Mouse (Mus musculus) hindbrain, embryonic 14.5 days (tissue): ENCODE data around the gene Actr5. TPM values are rescaled to one million over a fixed set of nuclear protein-coding genes. Genes with fewer than 3 reads are reported as not detected.
A peak's percentile ranks its signal among the peaks of the same experiment; 100 is the strongest.

ENCODE experiments used
- ATAC-seq: fragments of 200-750 bp; cut with Nextera tagmentation; 2 replicates; pipeline ENCODE4 v1.8.0; 2017; ENCODE audit warnings: moderate number of reproducible peaks, mild to moderate bottlenecking, moderate TSS enrichment, moderate library complexity; ENCODE audit not compliant: low FRiP score
- DNase-seq: peaks from one replicate; pipeline ENCODE4 v3.0.0-alpha.2; 2015; ENCODE audit warnings: low spot score
- H3K27ac ChIP-seq: fragments of 300-500 bp; sonication (generic); 2 replicates; pipeline ENCODE4 v1.5.1; 2014; ENCODE audit warnings: mild to moderate bottlenecking, moderate library complexity
- H3K27me3 ChIP-seq: fragments of 300-500 bp; sonication (generic); 2 replicates; pipeline ENCODE4 v1.6.1; 2014; ENCODE audit warnings: mild to moderate bottlenecking, low read length, mixed read lengths; ENCODE audit not compliant: control insufficient read depth, insufficient read depth
- H3K36me3 ChIP-seq: fragments of 300-500 bp; sonication (generic); replicated peaks from 2 replicates; pipeline ENCODE4 v1.6.1; 2014; ENCODE audit not compliant: control insufficient read depth, insufficient read depth
- H3K4me1 ChIP-seq: fragments of 300-500 bp; sonication (generic); replicated peaks from 2 replicates; pipeline ENCODE4 v1.6.1; 2014; ENCODE audit warnings: antibody characterized with exemption, low read length, mixed read lengths; ENCODE audit not compliant: control insufficient read depth, insufficient read depth
- H3K4me2 ChIP-seq: fragments of 300-500 bp; sonication (generic); replicated peaks from 2 replicates; pipeline ENCODE4 v1.6.1; 2014; ENCODE audit warnings: mild to moderate bottlenecking, moderate library complexity
- H3K4me3 ChIP-seq: fragments of 300-500 bp; sonication (generic); replicated peaks from 2 replicates; pipeline ENCODE4 v1.5.1; 2014; ENCODE audit warnings: mild to moderate bottlenecking, low read length
- H3K9ac ChIP-seq: fragments of 300-500 bp; sonication (generic); 2 replicates; pipeline ENCODE4 v1.6.1; 2014
- H3K9me3 ChIP-seq: fragments of 300-500 bp; sonication (generic); 2 replicates; pipeline ENCODE4 v1.6.1; 2016; ENCODE audit warnings: low read length; ENCODE audit not compliant: control insufficient read depth
- WGBS: fragments of 180-500 bp; shearing (Covaris S2); extraction: QIAGEN DNeasy Blood & Tissue Kit; methylation state at CpG from one replicate; pipeline ENCODE4 v1.1.7; 2014; 5-methylcytosine and 5-hydroxymethylcytosine counted together
- polyA plus RNA-seq: library from polyadenylated mRNA; unstranded; fragments of >200 nt; fragmentation: Nextera tagmentation; extraction: Ambion mirVana; gene quantifications from 2 replicates; pipeline ENCODE4 v1.2.1, GENCODE M21; 2014

The Actr5 gene
- polyA plus RNA-seq, 1 experiment from 2014 or later: 14.6 TPM

GRCm38 (mm10) chr2:158625231-158625630 lies 543 bp downstream of the Actr5 start:
- Histone ChIP-seq H3K4me3 (peak overlapping the region; percentile 72), H3K9ac (peak overlapping the region; percentile 69), H3K4me2 (peak overlapping the region; percentile 71), H3K4me1 (peaks cover 15% of the 10 kb centered on the region), H3K27ac (peak overlapping the region; percentile 86), H3K36me3 (peaks cover 21% of the 10 kb centered on the region), H3K9me3 (no peaks in the 10 kb centered on the region), H3K27me3 (no peaks in the 10 kb centered on the region)
- under 1% methylated on average over 34 of the region's 44 CpGs for WGBS
- DNase-seq (no peak), ATAC-seq (peak; percentile 52; the same call in 1 of the 2 replicates)

GRCm38 (mm10) chr2:158625697-158626096 lies 1.0 kb downstream of the Actr5 start:
- Histone ChIP-seq H3K27ac (no peak overlapping the region), H3K9me3 (no peaks in the 10 kb centered on the region), H3K27me3 (no peaks in the 10 kb centered on the region), H3K36me3 (peaks cover 23% of the 10 kb centered on the region), H3K9ac (peak overlapping the region; percentile 69), H3K4me1 (peaks cover 15% of the 10 kb centered on the region), H3K4me2 (peak overlapping the region; percentile 71), H3K4me3 (peak overlapping the region; percentile 72)
- 42% methylated on average over 8 of the region's 8 CpGs for WGBS
- DNase-seq (no peak), ATAC-seq (no peak)

- Histone ChIP-seq H3K27ac (no peak overlapping the region), H3K4me2 (no peak overlapping the region), H3K9ac (no peak overlapping the region), H3K4me3 (no peak overlapping the region), H3K4me1 (peaks cover 15% of the 10 kb centered on the region), H3K36me3 (peaks cover 55% of the 10 kb centered on the region), H3K9me3 (no peaks in the 10 kb centered on the region), H3K27me3 (no peaks in the 10 kb centered on the region)
- ATAC-seq: no peak
- DNase-seq: peak; percentile 67
- 73% methylated on average over 3 of the region's 3 CpGs for WGBS
These were observed 4.2 kb downstream of the Actr5 start for GRCm38 (mm10) chr2:158628858-158629257.

- Histone ChIP-seq H3K9me3 (no peaks in the 10 kb centered on the region), H3K27me3 (no peaks in the 10 kb centered on the region), H3K9ac (no peak overlapping the region), H3K36me3 (peaks cover 58% of the 10 kb centered on the region), H3K4me2 (no peak overlapping the region), H3K4me1 (peaks cover 15% of the 10 kb centered on the region), H3K27ac (no peak overlapping the region), H3K4me3 (no peak overlapping the region)
- peak; percentile 78 for DNase-seq
- no peak for ATAC-seq
- WGBS: 74% methylated on average over 1 of the region's 1 CpGs
These were observed 4.7 kb downstream of the Actr5 start for GRCm38 (mm10) chr2:158629414-158629813.

- no peak for DNase-seq
- WGBS: 68% methylated on average over 5 of the region's 5 CpGs
These were observed 7.2 kb downstream of the Actr5 start for GRCm38 (mm10) chr2:158631873-158632272.

GRCm38 (mm10) chr2:158641869-158642268 lies 17.2 kb downstream of the Actr5 start:
- DNase-seq (peak; percentile 88), ATAC-seq (no peak)
- Histone ChIP-seq H3K9ac (no peak overlapping the region), H3K27me3 (no peaks in the 10 kb centered on the region), H3K9me3 (no peaks in the 10 kb centered on the region), H3K36me3 (peaks cover 45% of the 10 kb centered on the region), H3K4me1 (no peaks in the 10 kb centered on the region), H3K4me3 (no peak overlapping the region), H3K27ac (no peak overlapping the region), H3K4me2 (no peak overlapping the region)
- 20% methylated on average over 2 of the region's 2 CpGs for WGBS

More at GRCm38 (mm10) chr2:158631873-158632272, 7.2 kb downstream of the Actr5 start:
- H3K4me1 ChIP-seq: peaks cover under 1% of the 10 kb centered on the region; the same call in 1 of the 2 replicates
- no peaks in the 10 kb centered on the region for H3K27me3 ChIP-seq
- peaks cover 83% of the 10 kb centered on the region for H3K36me3 ChIP-seq
- H3K27ac ChIP-seq: no peak overlapping the region
- H3K4me3 ChIP-seq: no peak overlapping the region
- no peaks in the 10 kb centered on the region for H3K9me3 ChIP-seq
- H3K4me2 ChIP-seq: no peak overlapping the region
- ATAC-seq: no peak
- H3K9ac ChIP-seq: no peak overlapping the region

GRCm38 (mm10) chr2:158642587-158642986 lies 17.9 kb downstream of the Actr5 start:
- Histone ChIP-seq H3K4me1 (no peaks in the 10 kb centered on the region), H3K4me3 (no peak overlapping the region), H3K9ac (no peak overlapping the region), H3K27me3 (no peaks in the 10 kb centered on the region), H3K9me3 (no peaks in the 10 kb centered on the region), H3K36me3 (peaks cover 38% of the 10 kb centered on the region), H3K27ac (no peak overlapping the region), H3K4me2 (no peak overlapping the region)
- 96% methylated on average over 2 of the region's 2 CpGs for WGBS
- ATAC-seq: no peak
- DNase-seq: no peak

GRCm38 (mm10) chr2:158643791-158644190 lies 19.1 kb downstream of the Actr5 start:
- no peak overlapping the region for H3K27ac ChIP-seq
- DNase-seq (no peak), ATAC-seq (no peak)
- 90% methylated on average over 3 of the region's 3 CpGs for WGBS
- H3K4me2 ChIP-seq: no peak overlapping the region
- H3K4me3 ChIP-seq: no peak overlapping the region
- H3K9me3 ChIP-seq: no peaks in the 10 kb centered on the region
- no peaks in the 10 kb centered on the region for H3K27me3 ChIP-seq
- no peaks in the 10 kb centered on the region for H3K4me1 ChIP-seq
- H3K36me3 ChIP-seq: peaks cover 26% of the 10 kb centered on the region
- no peak overlapping the region for H3K9ac ChIP-seq

- no peaks in the 10 kb centered on the region for H3K36me3 ChIP-seq
- no peak overlapping the region for H3K4me2 ChIP-seq
- H3K9me3 ChIP-seq: no peaks in the 10 kb centered on the region
- ATAC-seq (no peak), DNase-seq (no peak)
- H3K27ac ChIP-seq: no peak overlapping the region
- no peaks in the 10 kb centered on the region for H3K4me1 ChIP-seq
- WGBS: 59% methylated on average over 7 of the region's 7 CpGs
- no peak overlapping the region for H3K9ac ChIP-seq
- H3K4me3 ChIP-seq: no peak overlapping the region
- H3K27me3 ChIP-seq: no peaks in the 10 kb centered on the region
These were observed 26.6 kb downstream of the Actr5 start for GRCm38 (mm10) chr2:158651159-158651908.
